Mouse (Mus musculus): ENCODE data around the gene Sv2c.

GRCm38 (mm10) chr13:95922626-95923025 is 209.8 kb downstream of the Sv2c start:
- no peak for TF ChIP-seq CTCF (IDR thresholded peaks at IDR 0.05; ENCODE audit: low read depth)
- no peak for TF ChIP-seq EP300 (optimal IDR thresholded peaks at IDR 0.05)

All from stomach, postnatal 0 days (tissue).